Mouse (Mus musculus): ENCODE measurements around the gene Olfr26.
"Not testable (repeated sequence)": the region's sequence is repeated elsewhere in the genome, so short reads cannot be mapped to it uniquely, and the experiment has no call there.

The Olfr26 gene

DNA sequence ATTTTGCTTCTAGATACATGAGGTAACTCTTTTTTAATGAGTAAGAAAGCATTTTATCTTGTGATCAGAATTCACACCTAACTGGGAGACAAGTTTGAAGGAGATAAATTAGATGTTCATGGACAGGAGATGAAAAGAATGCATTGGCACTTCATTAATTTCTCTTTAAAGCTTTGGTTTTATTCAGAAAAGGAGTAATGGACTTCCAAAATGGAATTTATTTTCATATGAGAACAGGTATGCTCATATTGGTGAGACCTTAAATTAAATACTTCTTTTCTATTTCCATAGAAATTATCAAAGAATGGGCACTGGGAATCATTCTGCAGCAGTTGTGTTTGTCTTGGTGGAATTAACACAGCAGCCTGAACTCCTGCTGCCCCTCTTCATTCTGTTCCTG is at the start of gene Olfr26:
Gene Olfr26, plus strand, starts transcription at position 301 of the 400 bp plus-strand sequence.
- DNase-seq = no peak

DNA sequence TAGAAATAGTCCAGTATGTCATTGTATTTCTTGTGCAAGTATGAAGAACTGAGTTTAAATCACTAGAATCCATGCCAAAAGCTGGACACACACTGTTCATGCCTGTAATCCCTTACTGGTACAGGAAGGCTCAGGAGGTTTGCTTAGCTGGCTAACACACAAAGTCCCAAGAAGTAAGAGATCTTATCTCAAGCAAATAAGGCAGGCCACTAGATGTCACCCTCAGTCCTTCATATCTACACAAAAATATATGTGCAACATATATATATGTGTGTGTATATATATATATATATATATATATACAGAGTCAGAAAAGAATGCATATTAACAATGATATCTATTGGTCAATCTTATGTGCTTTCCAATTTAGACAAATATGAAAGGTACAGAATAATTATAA is 49.2 kb upstream of the Olfr26 start:
- DNase-seq = no peak

DNA sequence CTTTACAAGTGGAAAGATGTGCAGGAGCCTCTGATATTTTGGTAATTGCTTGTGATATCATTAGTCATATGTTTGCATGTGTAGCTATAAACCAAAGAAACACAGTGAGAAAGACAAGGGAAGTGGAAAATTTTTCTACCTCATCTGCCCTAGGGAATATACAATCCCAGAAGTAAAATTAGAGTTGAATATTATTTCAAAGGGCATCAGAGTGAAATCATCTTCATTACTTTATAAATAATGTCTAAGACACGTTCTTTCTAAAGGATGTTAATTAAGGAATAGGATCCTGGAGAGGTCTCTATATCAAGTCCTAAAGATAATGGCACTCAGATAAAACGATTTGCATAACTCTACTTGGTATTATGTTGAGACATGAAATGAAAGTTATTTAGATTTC is 40.5 kb upstream of the Olfr26 start, which contains the start of gene Olfr922:
Gene Olfr922, plus strand, starts transcription at position 301 of the 400 bp plus-strand sequence.
- no peak for DNase-seq

DNA sequence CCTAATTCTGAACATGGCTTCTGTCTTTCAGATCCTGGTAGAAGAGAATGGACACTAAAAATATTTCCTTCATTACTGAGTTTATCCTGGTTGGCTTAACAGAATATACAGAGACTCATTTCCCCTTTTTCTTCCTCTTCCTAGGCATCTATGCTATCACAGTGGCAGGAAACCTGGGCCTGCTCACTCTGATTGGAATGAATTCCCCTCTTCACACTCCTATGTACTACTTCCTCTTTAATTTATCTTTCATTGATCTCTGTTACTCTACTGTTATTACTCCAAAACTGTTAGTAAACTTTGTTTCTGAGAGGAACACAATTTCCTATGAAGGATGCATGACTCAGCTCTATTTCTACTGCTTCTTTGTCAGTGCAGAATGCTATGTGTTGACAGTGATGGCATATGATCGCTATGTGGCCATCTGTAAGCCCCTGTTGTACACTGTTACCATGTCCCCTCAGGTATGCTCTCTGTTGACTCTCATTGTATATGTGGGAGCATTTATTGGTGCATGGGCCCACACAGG is 39.3 kb upstream of the Olfr26 start:
- DNase-seq = no peak

DNA sequence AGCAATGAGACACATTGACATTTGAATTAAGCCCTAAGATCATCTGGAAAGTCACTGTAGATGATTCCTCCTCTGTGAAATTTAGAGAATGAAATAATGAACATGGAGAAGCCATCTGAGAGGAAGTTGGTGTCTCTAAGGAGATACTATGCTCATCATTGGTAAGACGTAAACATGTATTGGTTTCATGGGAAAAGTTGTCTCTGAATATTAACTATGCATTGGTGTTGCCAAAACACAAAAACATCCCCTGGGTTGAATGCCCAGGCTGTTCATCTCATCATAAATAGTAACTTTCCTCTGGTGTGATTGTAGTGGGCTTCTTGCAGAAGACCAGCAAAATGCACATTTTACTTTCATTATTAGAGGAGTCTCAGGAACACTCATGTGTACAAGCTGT is 28.6 kb upstream of the Olfr26 start, which contains the start of gene Olfr923:
Gene Olfr923, plus strand, starts transcription at position 301 of the 400 bp plus-strand sequence.
- no peak for DNase-seq

DNA sequence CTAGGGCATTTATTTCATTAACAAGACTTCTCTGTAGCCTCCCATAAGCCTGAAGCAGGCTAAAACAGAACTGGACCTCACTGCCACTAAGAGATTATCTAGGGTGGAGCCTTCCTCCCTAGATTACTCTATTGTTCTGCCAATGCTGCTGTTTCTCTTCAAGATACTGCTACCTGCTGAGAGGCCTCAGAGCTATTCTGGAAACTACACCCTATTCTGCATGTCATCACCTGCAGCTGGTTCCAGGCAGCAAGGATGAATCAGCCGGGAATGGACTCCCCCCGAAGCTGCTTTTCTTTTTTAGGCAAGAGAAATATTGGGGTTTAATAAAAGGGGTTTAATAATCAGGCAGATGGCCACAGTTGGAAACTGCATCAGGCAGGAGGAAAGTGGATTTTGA is 21.8 kb upstream of the Olfr26 start:
- no peak for DNase-seq

DNA sequence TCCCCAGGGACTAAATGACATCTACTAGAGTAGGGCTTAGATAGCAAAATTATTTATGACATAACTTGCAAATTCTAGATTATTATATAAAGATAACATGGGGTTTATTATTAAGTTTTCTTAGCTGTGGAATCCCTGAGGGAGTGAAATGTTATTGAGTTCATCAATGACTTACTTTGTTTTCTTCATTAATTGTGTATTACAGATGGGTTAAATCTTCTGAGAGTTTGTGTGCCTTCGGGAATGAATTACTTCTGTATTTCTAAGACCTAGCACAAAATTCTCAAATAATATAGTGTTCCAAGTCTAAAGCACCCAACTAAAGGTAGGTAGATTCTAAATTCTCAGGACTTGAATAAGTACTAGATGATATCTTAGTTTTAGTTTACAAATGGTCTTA is 10.7 kb upstream of the Olfr26 start, which contains the start of gene Olfr924:
Gene Olfr924, plus strand, starts transcription at position 301 of the 400 bp plus-strand sequence.
- DNase-seq = no peak

DNA sequence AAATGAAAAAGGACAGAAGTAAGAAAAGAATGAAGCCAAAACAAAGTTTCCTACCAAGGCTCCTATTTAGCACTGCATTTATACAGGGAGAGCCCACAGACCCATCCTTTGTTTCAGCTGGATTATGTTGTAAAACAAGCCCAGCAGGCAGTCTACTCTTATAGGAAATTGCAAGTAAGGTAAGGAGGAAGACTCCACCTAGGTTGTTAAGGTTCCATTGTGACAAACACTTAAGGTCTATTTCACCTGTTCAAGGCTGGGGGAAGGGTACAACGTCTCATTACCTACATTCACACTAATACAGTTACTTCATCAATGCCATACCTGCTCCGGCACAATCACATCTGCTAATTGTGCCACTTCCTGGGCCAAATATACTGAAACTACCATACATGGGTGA is 20.0 kb downstream of the Olfr26 start:
- DNase-seq = not testable (repeated sequence)

DNA sequence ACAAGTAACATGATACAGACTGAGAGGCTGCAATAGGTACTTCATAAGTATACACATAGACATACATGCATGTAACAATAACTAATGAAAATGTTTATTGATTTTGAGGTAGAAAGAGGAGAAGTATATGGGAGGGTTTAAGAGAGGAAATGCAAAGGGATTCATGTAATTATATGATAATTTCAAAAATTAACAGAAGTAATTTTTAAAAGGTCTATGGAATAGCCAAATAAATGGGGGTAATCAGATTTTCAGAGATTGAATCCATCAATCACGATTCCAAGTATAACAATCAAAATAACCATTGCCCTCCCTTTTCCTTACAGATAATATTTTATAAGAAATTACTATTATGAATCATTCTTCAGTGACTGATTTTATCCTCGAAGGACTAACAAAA is 22.0 kb downstream of the Olfr26 start, which contains the start of gene Olfr926:
Gene Olfr926, plus strand, starts transcription at position 301 of the 400 bp plus-strand sequence.
- DNase-seq = no peak

Data from kidney, adult 8-10 months (tissue).